8 mouse cellular contexts compared by ENCODE assay signal in genomic region chr8:122162992-122163391, GRCm38 (mm10).
DNase-seq lines count a peak whose midpoint lies in the region; ATAC-seq lines count a peak whose summit lies in the region.
"Had no signal": no experiment of that assay in that cellular context is flagged by ENCODE, and none has a peak within 500 bp of the region (broad histone marks: within the 10 kb centered on the region; RNA-seq: fewer than 3 reads in every experiment).

No protein-coding gene starts in this region.

- no peak overlapping the region for H3K4me3 ChIP-seq in heart, embryonic 14.5 days (ENCODE audit: control insufficient read depth in 1 of 2, insufficient read depth in 1 of 2, low read depth in 1 of 2, low read length in 2 of 2)
- H3K4me3 ChIP-seq: limb, embryonic 13.5 days had no signal

- H3K36me3 ChIP-seq in heart, embryonic 14.5 days (ENCODE audit: control insufficient read depth, insufficient read depth, low read length) = no peaks in the 10 kb centered on the region
- H3K36me3 ChIP-seq: limb, embryonic 13.5 days had no signal

- no peaks in the 10 kb centered on the region for H3K27me3 ChIP-seq in heart, embryonic 14.5 days (ENCODE audit: control insufficient read depth, insufficient read depth, low read length)
- H3K27me3 ChIP-seq: limb, embryonic 13.5 days had no signal

- peak; percentile 89 for ATAC-seq in common myeloid progenitor, adult 5-6 weeks (replicated peaks; ENCODE audit: low read depth, poor library complexity, severe bottlenecking)
- 0 out of 2 replicates have a peak, but pooled peaks have one; percentile 27 for ATAC-seq in heart, embryonic 14.5 days (ENCODE audit: insufficient number of reproducible peaks, insufficient read depth, low FRiP score, low read depth)
- peak; percentile 90 for ATAC-seq in megakaryocyte progenitor cell, adult 5-6 weeks (replicated peaks; ENCODE audit: poor library complexity)

- no peak overlapping the region for H3K4me2 ChIP-seq in heart, embryonic 14.5 days (ENCODE audit: low read length)
- H3K4me2 ChIP-seq: limb, embryonic 13.5 days had no signal

- no peak overlapping the region for H3K27ac ChIP-seq in heart, embryonic 14.5 days (replicated peaks in 1 of 2; ENCODE audit: control insufficient read depth in 1 of 2, insufficient read depth in 1 of 2, low read depth in 2 of 2, low read length in 2 of 2)
- H3K27ac ChIP-seq: limb, embryonic 13.5 days had no signal

- H3K9ac ChIP-seq in heart, embryonic 14.5 days (ENCODE audit: low read length) = no peak overlapping the region
- H3K9ac ChIP-seq: limb, embryonic 13.5 days had no signal

- 40% methylated on average over 8 of the region's 8 CpGs for WGBS in heart, embryonic 14.5 days

- peak; percentile 76 for DNase-seq in ES-CJ7 (ENCODE audit: low read depth, low spot score)
- peak; percentile 80 to 94 for DNase-seq in adrenal gland, adult (ENCODE audit: inconsistent age in 2 of 2, low spot score in 1 of 2)
- DNase-seq in layer of hippocampus, adult 9-10 months (ENCODE audit: low spot score) = peak; percentile 26
- peak; percentile 25 to 39 for DNase-seq in spleen, postnatal 36 days (ENCODE audit: low spot score in 2 of 2)

- H3K9me3 ChIP-seq in heart, embryonic 14.5 days (ENCODE audit: control insufficient read depth, low read length) = no peaks in the 10 kb centered on the region
- H3K9me3 ChIP-seq: limb, embryonic 13.5 days had no signal

- peaks cover 4% of the 10 kb centered on the region in 2 experiments; a peak in 2 of 4 replicates for H3K4me1 ChIP-seq in heart, embryonic 14.5 days (ENCODE audit: control insufficient read depth in 2 of 2, insufficient read depth in 2 of 2, low read length in 2 of 2)

Comparison
In these comparisons a context has a peak if more than half of its experiments do, and no peak if none do; other contexts are left out.
1. DNase-seq: peak in every context shown above with its lines; median percentile 87 in adrenal gland, adult; 76 in ES-CJ7; 32 in spleen, postnatal 36 days; 26 in layer of hippocampus, adult 9-10 months.
2. ATAC-seq: peak in every context shown above with its lines; median percentile 90 in megakaryocyte progenitor cell, adult 5-6 weeks; 89 in common myeloid progenitor, adult 5-6 weeks; 27 in heart, embryonic 14.5 days.